Mouse (Mus musculus) stomach, embryonic 14.5 days (tissue): ENCODE measurements around the gene Syk. TPM values are rescaled to one million over a fixed set of nuclear protein-coding genes. Genes with fewer than 3 reads are reported as not detected.

Experiments
- ATAC-seq: fragments of 200-750 bp; cut with Nextera tagmentation; 2 replicates; pipeline ENCODE4 v1.8.0; 2017; ENCODE audit warnings: low read depth, moderate TSS enrichment; ENCODE audit not compliant: insufficient number of reproducible peaks, insufficient read depth, low FRiP score
- H3K27ac ChIP-seq: fragments of 300-500 bp; sonication (generic); 2 replicates; pipeline ENCODE4 v1.5.1; 2014; ENCODE audit warnings: mild to moderate bottlenecking, low read length, moderate library complexity, mixed read lengths
- H3K27me3 ChIP-seq: fragments of 300-500 bp; sonication (generic); 2 replicates; pipeline ENCODE4 v1.6.1; 2014; ENCODE audit warnings: low read length, control low read depth, mixed read lengths; ENCODE audit not compliant: control insufficient read depth, insufficient read depth
- H3K36me3 ChIP-seq: fragments of 300-500 bp; sonication (generic); 2 replicates; pipeline ENCODE4 v1.6.1; 2014; ENCODE audit warnings: mild to moderate bottlenecking, control low read depth, low read length, moderate library complexity, mixed read lengths; ENCODE audit not compliant: control insufficient read depth, insufficient read depth
- H3K4me1 ChIP-seq: fragments of 300-500 bp; sonication (generic); 2 replicates; pipeline ENCODE4 v1.6.1; 2014; ENCODE audit warnings: low read length, control low read depth, mixed read lengths; ENCODE audit not compliant: control insufficient read depth, insufficient read depth
- H3K4me2 ChIP-seq: fragments of 300-500 bp; sonication (generic); replicated peaks from 2 replicates; pipeline ENCODE4 v1.6.1; 2014; ENCODE audit warnings: low read depth, low read length, control low read depth
- H3K4me3 ChIP-seq: fragments of 300-500 bp; sonication (generic); 2 replicates; pipeline ENCODE4 v1.5.1; 2014; ENCODE audit warnings: low read depth, low read length, control low read depth
- H3K9ac ChIP-seq: fragments of 300-500 bp; sonication (generic); replicated peaks from 2 replicates; pipeline ENCODE4 v1.6.1; 2014; ENCODE audit warnings: low read depth, mild to moderate bottlenecking, control low read depth, low read length, moderate library complexity, mixed read lengths
- H3K9me3 ChIP-seq: fragments of 300-500 bp; sonication (generic); 2 replicates; pipeline ENCODE4 v1.6.1; 2016; ENCODE audit warnings: low read depth, low read length, control low read depth; ENCODE audit not compliant: control insufficient read depth
- WGBS: fragments of 180-500 bp; shearing (Covaris S2); extraction: QIAGEN DNeasy Blood & Tissue Kit; methylation state at CpG from one replicate; pipeline ENCODE4 v1.1.7; 2014; 5-methylcytosine and 5-hydroxymethylcytosine counted together
- polyA plus RNA-seq: library from polyadenylated mRNA; unstranded; fragments of >200 nt; fragmentation: Nextera tagmentation; extraction: Ambion mirVana; gene quantifications from 2 replicates; pipeline ENCODE4 v1.2.1, GENCODE M21; 2014

Syk gene
- polyA plus RNA-seq, 1 experiment from 2014 or later, result 3.7 TPM

GRCm38 (mm10) chr13:52636176-52636748, 53.3 kb downstream of the Syk start:
- no peaks in the 10 kb centered on the region for H3K36me3 ChIP-seq
- no peak overlapping the region for H3K4me3 ChIP-seq
- H3K27ac ChIP-seq, result no peak overlapping the region
- H3K9me3 ChIP-seq, result no peaks in the 10 kb centered on the region
- H3K4me1 ChIP-seq, result no peaks in the 10 kb centered on the region
- ATAC-seq, result no peak
- WGBS, result 90% methylated on average over 10 of the region's 10 CpGs
- no peak overlapping the region for H3K4me2 ChIP-seq
- no peaks in the 10 kb centered on the region for H3K27me3 ChIP-seq
- H3K9ac ChIP-seq, result no peak overlapping the region

- Histone ChIP-seq H3K9me3 (no peaks in the 10 kb centered on the region), H3K4me2 (no peak overlapping the region), H3K9ac (no peak overlapping the region), H3K27ac (no peak overlapping the region), H3K4me3 (no peak overlapping the region), H3K4me1 (no peaks in the 10 kb centered on the region), H3K36me3 (no peaks in the 10 kb centered on the region), H3K27me3 (no peaks in the 10 kb centered on the region)
- ATAC-seq, result no peak
- whole genome bisulfite sequencing, result 69% methylated on average over 3 of the region's 3 CpGs
Measured at GRCm38 (mm10) chr13:52646566-52646965, 63.6 kb downstream of the Syk start.

GRCm38 (mm10) chr13:52647996-52648712, 65.2 kb downstream of the Syk start:
- Histone ChIP-seq H3K27me3 (no peaks in the 10 kb centered on the region), H3K27ac (no peak overlapping the region), H3K4me3 (no peak overlapping the region), H3K4me2 (no peak overlapping the region), H3K9me3 (no peaks in the 10 kb centered on the region), H3K9ac (no peak overlapping the region), H3K4me1 (no peaks in the 10 kb centered on the region), H3K36me3 (no peaks in the 10 kb centered on the region)
- 68% methylated on average over 11 of the region's 11 CpGs for WGBS
- no peak for ATAC-seq

GRCm38 (mm10) chr13:52649791-52650418, 66.9 kb downstream of the Syk start:
- 95% methylated on average over 6 of the region's 6 CpGs for WGBS

GRCm38 (mm10) chr13:52651383-52652252, 68.6 kb downstream of the Syk start:
- H3K27ac ChIP-seq, result no peak overlapping the region
- H3K36me3 ChIP-seq, result no peaks in the 10 kb centered on the region
- H3K9me3 ChIP-seq, result no peaks in the 10 kb centered on the region
- H3K27me3 ChIP-seq, result no peaks in the 10 kb centered on the region
- 46% methylated on average over 11 of the region's 12 CpGs for WGBS
- no peaks in the 10 kb centered on the region for H3K4me1 ChIP-seq
- no peak overlapping the region for H3K9ac ChIP-seq
- 0 out of 2 replicates have a peak, but pooled peaks have one; percentile 56 for ATAC-seq
- no peak overlapping the region for H3K4me2 ChIP-seq
- no peak overlapping the region for H3K4me3 ChIP-seq

More at GRCm38 (mm10) chr13:52649791-52650418, 66.9 kb downstream of the Syk start:
- no peak overlapping the region for H3K4me3 ChIP-seq
- no peak overlapping the region for H3K4me2 ChIP-seq
- no peaks in the 10 kb centered on the region for H3K4me1 ChIP-seq
- no peak for ATAC-seq
- H3K27ac ChIP-seq, result no peak overlapping the region
- H3K27me3 ChIP-seq, result no peaks in the 10 kb centered on the region
- H3K9me3 ChIP-seq, result no peaks in the 10 kb centered on the region
- H3K36me3 ChIP-seq, result no peaks in the 10 kb centered on the region
- no peak overlapping the region for H3K9ac ChIP-seq

GRCm38 (mm10) chr13:52652253-52652628, 69.3 kb downstream of the Syk start:
- WGBS, result 86% methylated on average over 8 of the region's 8 CpGs
- H3K4me2 ChIP-seq, result no peak overlapping the region
- no peak for ATAC-seq
- H3K9ac ChIP-seq, result no peak overlapping the region
- no peak overlapping the region for H3K4me3 ChIP-seq
- H3K9me3 ChIP-seq, result no peaks in the 10 kb centered on the region
- no peaks in the 10 kb centered on the region for H3K36me3 ChIP-seq
- H3K27ac ChIP-seq, result no peak overlapping the region
- no peaks in the 10 kb centered on the region for H3K27me3 ChIP-seq
- H3K4me1 ChIP-seq, result no peaks in the 10 kb centered on the region

GRCm38 (mm10) chr13:52654081-52654829, 71.3 kb downstream of the Syk start:
- no peak for ATAC-seq
- Histone ChIP-seq H3K27me3 (no peaks in the 10 kb centered on the region), H3K9ac (no peak overlapping the region), H3K4me3 (no peak overlapping the region), H3K27ac (no peak overlapping the region), H3K4me1 (no peaks in the 10 kb centered on the region), H3K36me3 (no peaks in the 10 kb centered on the region), H3K9me3 (no peaks in the 10 kb centered on the region), H3K4me2 (no peak overlapping the region)
- WGBS, result 70% methylated on average over 12 of the region's 12 CpGs
